Mouse (Mus musculus) liver, embryonic 13.5 days (tissue): ENCODE measurements at regions not wholly inside any gene's neighbourhood (a gene's known extent, or its start where the extent isn't known, plus 50 kb on each side); places are given as distances from the start of the nearest gene placed in this dataset.

Experiments
- ATAC-seq: fragments of 200-750 bp; cut with Nextera tagmentation; 2 replicates; pipeline ENCODE4 v1.8.0; 2017; ENCODE audit warnings: low read depth, mild to moderate bottlenecking, moderate number of reproducible peaks, moderate library complexity
- DNase-seq: peaks from one replicate; pipeline ENCODE4 v3.0.0; 2022
- H3K27ac ChIP-seq: fragments of 300-500 bp; sonication (generic); 2 replicates; pipeline ENCODE4 v1.5.1; 2015; ENCODE audit warnings: moderate library complexity, mild to moderate bottlenecking, inconsistent platforms
- H3K27me3 ChIP-seq: fragments of 300-500 bp; sonication (generic); 2 replicates; pipeline ENCODE4 v1.6.1; 2015; ENCODE audit warnings: mild to moderate bottlenecking, inconsistent platforms
- H3K36me3 ChIP-seq: fragments of 300-500 bp; sonication (generic); 2 replicates; pipeline ENCODE4 v1.6.1; 2015; ENCODE audit warnings: mild to moderate bottlenecking, inconsistent platforms
- H3K4me1 ChIP-seq: fragments of 300-500 bp; sonication (generic); replicated peaks from 2 replicates; pipeline ENCODE4 v1.6.1; 2015; ENCODE audit warnings: inconsistent platforms
- H3K4me2 ChIP-seq: fragments of 300-500 bp; sonication (generic); 2 replicates; pipeline ENCODE4 v1.6.1; 2015; ENCODE audit warnings: inconsistent platforms, mild to moderate bottlenecking, moderate library complexity
- H3K4me3 ChIP-seq: fragments of 300-500 bp; sonication (generic); replicated peaks from 2 replicates; pipeline ENCODE4 v1.5.1; 2015; ENCODE audit warnings: mild to moderate bottlenecking, inconsistent platforms
- H3K9ac ChIP-seq: fragments of 300-500 bp; sonication (generic); 2 replicates; pipeline ENCODE4 v1.6.1; 2015; ENCODE audit warnings: mild to moderate bottlenecking, inconsistent platforms
- H3K9me3 ChIP-seq: fragments of 300-500 bp; sonication (generic); replicated peaks from 2 replicates; pipeline ENCODE4 v1.6.1; 2016; ENCODE audit warnings: inconsistent platforms
- WGBS: fragments of 180-500 bp; shearing (Covaris S2); methylation state at CpG from one replicate; pipeline ENCODE4 v1.1.7; 2015; ENCODE audit not compliant: insufficient replicate concordance; 5-methylcytosine and 5-hydroxymethylcytosine counted together

DNA sequence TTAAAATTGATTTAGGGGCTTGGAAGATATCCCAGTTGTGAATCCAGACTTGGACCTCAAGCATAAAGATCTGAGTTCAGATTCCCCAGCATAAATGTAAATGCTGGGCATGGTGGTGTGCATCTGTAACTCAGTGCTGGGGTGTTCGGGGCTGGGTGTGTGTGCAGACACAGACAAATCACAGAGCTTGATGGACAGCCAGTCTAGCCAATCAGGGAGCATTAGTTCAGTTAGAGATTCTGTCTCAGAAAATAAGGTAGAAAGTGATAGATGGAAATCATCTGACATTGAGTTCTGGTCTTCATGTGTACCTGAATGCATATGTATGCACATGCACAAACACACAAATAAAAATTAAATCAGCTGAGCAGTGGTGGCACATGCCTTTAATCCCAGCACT, 147.0 kb upstream of the Id2 start:
- Histone ChIP-seq H3K36me3 (no peaks in the 10 kb centered on the region), H3K4me3 (no peak overlapping the region), H3K4me2 (no peak overlapping the region), H3K27me3 (peaks cover 3% of the 10 kb centered on the region; the same call in 1 of the 2 replicates), H3K27ac (no peak overlapping the region), H3K9ac (no peak overlapping the region), H3K4me1 (peaks cover 6% of the 10 kb centered on the region; the same call in 1 of the 2 replicates), H3K9me3 (no peaks in the 10 kb centered on the region)
- 32% methylated on average over 1 of the region's 1 CpGs for WGBS
- ATAC-seq (no peak), DNase-seq (no peak)

- Histone ChIP-seq H3K9ac (no peak overlapping the region), H3K4me2 (no peak overlapping the region), H3K4me3 (no peak overlapping the region), H3K9me3 (no peaks in the 10 kb centered on the region), H3K4me1 (no peaks in the 10 kb centered on the region; the same call in 1 of the 2 replicates), H3K27me3 (peaks cover 3% of the 10 kb centered on the region; the same call in 1 of the 2 replicates), H3K36me3 (no peaks in the 10 kb centered on the region), H3K27ac (no peak overlapping the region)
- ATAC-seq (no peak), DNase-seq (no peak)
- 39% methylated on average over 3 of the region's 3 CpGs for WGBS
Observed at GRCm38 (mm10) chr12:25242369-25242768, 145.4 kb upstream of the Id2 start.

GRCm38 (mm10) chr12:25241675-25242074, 144.7 kb upstream of the Id2 start:
- DNase-seq (no peak), ATAC-seq (no peak)
- 49% methylated on average over 3 of the region's 3 CpGs for WGBS

GRCm38 (mm10) chr12:25240796-25241195, 143.9 kb upstream of the Id2 start:
- Histone ChIP-seq H3K9me3 (no peaks in the 10 kb centered on the region), H3K4me2 (no peak overlapping the region), H3K4me1 (no peaks in the 10 kb centered on the region; the same call in 1 of the 2 replicates), H3K9ac (no peak overlapping the region), H3K36me3 (no peaks in the 10 kb centered on the region), H3K4me3 (no peak overlapping the region), H3K27me3 (peaks cover 3% of the 10 kb centered on the region; the same call in 1 of the 2 replicates), H3K27ac (no peak overlapping the region)
- WGBS: 47% methylated on average over 3 of the region's 3 CpGs
- ATAC-seq (no peak), DNase-seq (no peak)

More at GRCm38 (mm10) chr12:25241675-25242074, 144.7 kb upstream of the Id2 start:
- H3K4me1 ChIP-seq: no peaks in the 10 kb centered on the region; the same call in 1 of the 2 replicates
- no peaks in the 10 kb centered on the region for H3K9me3 ChIP-seq
- no peak overlapping the region for H3K9ac ChIP-seq
- no peak overlapping the region for H3K4me2 ChIP-seq
- H3K36me3 ChIP-seq: no peaks in the 10 kb centered on the region
- H3K27ac ChIP-seq: no peak overlapping the region
- no peak overlapping the region for H3K4me3 ChIP-seq
- H3K27me3 ChIP-seq: peaks cover 3% of the 10 kb centered on the region; the same call in 1 of the 2 replicates

DNA sequence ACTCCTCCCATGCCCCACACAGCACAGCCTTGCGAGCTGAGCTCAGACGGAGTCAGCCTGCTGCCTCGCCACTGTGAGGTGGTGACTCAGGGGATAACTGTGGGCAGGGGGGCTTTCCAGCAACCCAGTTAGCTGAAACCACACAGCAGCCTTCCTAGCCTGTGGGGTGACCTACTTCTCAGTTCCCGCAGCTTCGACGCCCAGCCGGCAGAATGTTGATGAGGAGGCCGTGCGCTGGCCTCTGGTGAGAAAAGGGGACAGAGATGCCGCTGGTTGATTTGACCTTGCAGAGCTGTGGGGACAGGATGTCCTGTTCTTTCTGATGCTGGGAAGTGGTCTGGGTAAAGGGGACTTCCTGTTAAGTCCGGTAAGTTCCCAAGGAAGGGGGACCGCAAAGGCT, 143.2 kb upstream of the Id2 start:
- ATAC-seq (no peak), DNase-seq (no peak)
- peaks cover 3% of the 10 kb centered on the region; the same call in 1 of the 2 replicates for H3K27me3 ChIP-seq
- H3K9me3 ChIP-seq: no peaks in the 10 kb centered on the region
- H3K9ac ChIP-seq: no peak overlapping the region
- H3K27ac ChIP-seq: no peak overlapping the region
- H3K36me3 ChIP-seq: no peaks in the 10 kb centered on the region
- no peak overlapping the region for H3K4me3 ChIP-seq
- no peaks in the 10 kb centered on the region; the same call in 1 of the 2 replicates for H3K4me1 ChIP-seq
- 21% methylated on average over 12 of the region's 12 CpGs for WGBS
- H3K4me2 ChIP-seq: no peak overlapping the region

DNA sequence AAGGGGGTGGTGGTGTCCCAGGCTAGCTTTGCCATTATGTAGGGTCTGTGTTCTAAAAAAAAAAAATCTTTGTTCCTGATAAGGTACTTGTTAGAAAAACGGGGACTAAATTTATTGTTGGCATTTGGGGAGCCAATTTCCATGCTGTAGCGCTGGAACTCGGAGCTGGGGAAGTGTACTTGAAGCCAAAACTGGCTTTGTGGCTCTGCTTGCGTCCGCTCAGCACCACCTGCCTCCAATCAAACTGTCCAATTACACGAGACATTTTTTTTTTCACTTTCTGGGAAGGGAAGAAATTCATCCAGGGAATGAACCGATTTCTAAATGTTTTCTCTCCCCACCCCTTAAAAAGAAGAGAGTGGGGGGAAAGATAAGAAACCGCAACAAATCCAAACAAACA, 138.1 kb upstream of the Id2 start:
- no peak for ATAC-seq

DNA sequence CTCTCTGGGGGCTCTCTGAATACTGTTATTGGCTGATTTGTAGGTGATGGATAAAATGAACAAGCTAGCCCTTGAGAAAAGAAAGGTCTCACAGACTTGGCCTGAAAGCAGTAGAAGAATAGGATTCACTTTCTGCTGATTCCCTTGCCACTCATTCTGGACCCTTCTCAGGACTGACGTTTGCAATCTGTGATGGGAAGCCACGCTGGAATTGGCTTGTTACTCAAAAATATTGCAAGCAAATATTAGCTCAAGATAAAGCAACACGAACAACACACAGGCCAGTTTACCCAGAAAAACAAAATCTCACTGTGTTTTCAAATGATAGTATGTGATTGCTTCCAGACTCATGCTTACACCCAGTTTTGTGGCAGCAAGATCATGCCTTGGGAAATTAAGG, 137.7 kb upstream of the Id2 start:
- no peak for DNase-seq
- Histone ChIP-seq H3K36me3 (no peaks in the 10 kb centered on the region), H3K4me1 (peaks cover 10% of the 10 kb centered on the region), H3K9ac (no peak overlapping the region), H3K9me3 (no peaks in the 10 kb centered on the region), H3K4me2 (no peak overlapping the region), H3K27ac (no peak overlapping the region), H3K27me3 (no peaks in the 10 kb centered on the region), H3K4me3 (no peak overlapping the region)
- ATAC-seq: no peak
- WGBS: 46% methylated on average over 3 of the region's 3 CpGs

More for the DNA sequence above, 138.1 kb upstream of the Id2 start:
- Histone ChIP-seq H3K9ac (no peak overlapping the region), H3K36me3 (no peaks in the 10 kb centered on the region), H3K4me3 (no peak overlapping the region), H3K4me2 (no peak overlapping the region), H3K27ac (no peak overlapping the region), H3K27me3 (no peaks in the 10 kb centered on the region), H3K9me3 (no peaks in the 10 kb centered on the region), H3K4me1 (peaks cover 10% of the 10 kb centered on the region)
- no peak for DNase-seq
- 31% methylated on average over 8 of the region's 8 CpGs for WGBS

DNA sequence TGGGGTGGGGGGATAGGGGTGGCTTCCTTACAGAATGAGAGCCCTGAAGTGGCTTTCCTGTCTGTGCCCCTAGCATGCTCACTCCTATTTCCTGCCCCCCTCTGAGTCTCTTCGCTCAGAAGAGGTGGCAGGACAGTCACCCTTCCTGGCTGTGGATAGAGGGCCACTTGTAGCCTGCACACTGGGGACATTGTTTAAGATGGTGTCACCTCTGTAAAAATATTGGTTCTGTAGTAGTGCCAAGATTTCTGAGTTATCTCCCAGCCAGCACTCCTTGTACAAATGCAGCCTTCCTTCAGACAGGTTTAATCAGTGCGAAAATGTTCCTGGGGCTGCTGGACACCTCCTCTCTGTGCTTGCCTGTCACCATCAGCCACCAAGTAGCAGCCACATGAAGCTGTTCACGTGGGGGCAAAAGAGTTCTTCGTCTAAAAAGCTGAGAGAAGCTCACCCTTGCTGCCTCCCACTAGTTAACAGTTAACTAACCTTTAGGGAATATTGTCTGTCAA, 136.1 kb upstream of the Id2 start:
- Histone ChIP-seq H3K27me3 (no peaks in the 10 kb centered on the region), H3K27ac (no peak overlapping the region), H3K4me1 (peaks cover 10% of the 10 kb centered on the region), H3K9me3 (no peaks in the 10 kb centered on the region), H3K4me2 (no peak overlapping the region), H3K4me3 (no peak overlapping the region), H3K9ac (no peak overlapping the region), H3K36me3 (no peaks in the 10 kb centered on the region)
- 34% methylated on average over 4 of the region's 4 CpGs for WGBS
- ATAC-seq: no peak
- no peak for DNase-seq

DNA sequence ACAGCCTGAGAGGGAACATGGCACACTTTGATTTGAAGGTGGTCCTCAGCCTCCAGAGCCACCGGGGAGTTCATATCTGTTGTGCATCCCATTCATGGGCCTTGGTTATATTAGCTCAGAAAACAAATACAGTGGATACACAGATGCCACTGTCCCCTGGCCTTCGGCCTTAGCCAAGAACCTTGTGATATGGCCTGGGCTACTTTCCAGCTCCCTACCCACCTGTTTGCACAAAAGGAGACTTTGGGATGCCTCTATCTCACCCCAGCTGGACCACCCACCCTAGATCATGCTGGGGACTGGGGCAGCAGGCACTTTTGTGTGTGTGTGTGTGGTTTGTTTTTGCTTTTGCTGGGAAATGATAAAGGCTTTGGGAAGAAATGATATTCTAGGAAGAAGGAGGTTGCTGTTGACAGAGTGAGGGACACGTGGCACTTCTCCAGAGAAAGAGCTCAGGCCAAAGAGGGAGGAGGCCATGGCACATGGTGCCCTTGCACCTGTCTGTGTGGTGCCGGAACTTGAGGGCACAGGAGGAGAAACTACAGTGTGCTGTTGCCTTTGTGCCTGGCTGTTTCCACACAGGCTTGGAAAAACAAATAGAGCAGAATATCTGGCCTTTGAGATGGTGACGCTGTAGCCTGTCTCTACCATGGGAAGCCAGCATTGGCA, 135.6 kb upstream of the Id2 start:
- Histone ChIP-seq H3K4me2 (no peak overlapping the region), H3K27ac (no peak overlapping the region), H3K36me3 (no peaks in the 10 kb centered on the region), H3K4me1 (peaks cover 10% of the 10 kb centered on the region), H3K27me3 (no peaks in the 10 kb centered on the region), H3K9ac (no peak overlapping the region), H3K9me3 (no peaks in the 10 kb centered on the region), H3K4me3 (no peak overlapping the region)
- DNase-seq (no peak), ATAC-seq (0 out of 2 replicates have a peak, but pooled peaks have one; percentile 31)
- 50% methylated on average over 5 of the region's 5 CpGs for WGBS

- 52% methylated on average over 2 of the region's 2 CpGs for WGBS
- no peak for ATAC-seq
- Histone ChIP-seq H3K4me3 (no peak overlapping the region), H3K4me1 (peaks cover 10% of the 10 kb centered on the region), H3K4me2 (no peak overlapping the region), H3K27ac (no peak overlapping the region), H3K9me3 (no peaks in the 10 kb centered on the region), H3K36me3 (no peaks in the 10 kb centered on the region), H3K27me3 (no peaks in the 10 kb centered on the region), H3K9ac (no peak overlapping the region)
- DNase-seq: no peak
Observed at GRCm38 (mm10) chr12:25228708-25229107, 131.8 kb upstream of the Id2 start.

GRCm38 (mm10) chr12:25227736-25228135, 130.8 kb upstream of the Id2 start:
- Histone ChIP-seq H3K4me3 (no peak overlapping the region), H3K36me3 (no peaks in the 10 kb centered on the region), H3K27me3 (no peaks in the 10 kb centered on the region), H3K27ac (no peak overlapping the region), H3K9me3 (no peaks in the 10 kb centered on the region), H3K4me1 (peaks cover 2% of the 10 kb centered on the region; the same call in 1 of the 2 replicates), H3K4me2 (no peak overlapping the region), H3K9ac (no peak overlapping the region)
- WGBS: 65% methylated on average over 4 of the region's 4 CpGs
- ATAC-seq (no peak), DNase-seq (no peak)

- Histone ChIP-seq H3K9ac (no peak overlapping the region), H3K36me3 (no peaks in the 10 kb centered on the region), H3K9me3 (no peaks in the 10 kb centered on the region), H3K4me3 (no peak overlapping the region), H3K4me2 (no peak overlapping the region), H3K4me1 (peaks cover 10% of the 10 kb centered on the region), H3K27me3 (no peaks in the 10 kb centered on the region), H3K27ac (no peak overlapping the region)
- no peak for DNase-seq
- ATAC-seq: no peak
- WGBS: 65% methylated on average over 4 of the region's 4 CpGs
Observed at GRCm38 (mm10) chr12:25224644-25225043, 127.7 kb upstream of the Id2 start.
